Mouse (Mus musculus) olfactory bulb, adult 2 months (tissue): ENCODE data around the gene Otop3. TPM values are rescaled to one million over a fixed set of nuclear protein-coding genes. Genes with fewer than 3 reads are reported as not detected.

ENCODE experiments used
- H3K27ac ChIP-seq: fragments of 200-500 bp; 2 replicates; pipeline ENCODE4 v1.5.1; 2012; ENCODE audit warnings: low read depth, low read length; ENCODE audit not compliant: insufficient read depth
- H3K4me1 ChIP-seq: fragments of 200-500 bp; 2 replicates; pipeline ENCODE4 v1.6.1; 2012; ENCODE audit warnings: low read length; ENCODE audit not compliant: control insufficient read depth, insufficient read depth
- H3K4me3 ChIP-seq: fragments of 200-500 bp; 2 replicates; pipeline ENCODE4 v1.5.1; 2012; ENCODE audit warnings: mild to moderate bottlenecking, low read depth, low read length, moderate library complexity; ENCODE audit not compliant: insufficient read depth
- CTCF ChIP-seq: fragments of 200-500 bp; IDR thresholded peaks from 2 replicates; pipeline ENCODE4 v1.5.1; 2012; ENCODE audit warnings: low read depth, mild to moderate bottlenecking, low read length, moderate library complexity; ENCODE audit not compliant: insufficient read depth
- POLR2A ChIP-seq: fragments of 200-500 bp; IDR thresholded peaks from 2 replicates; pipeline ENCODE4 v1.6.1; 2012; ENCODE audit warnings: mild to moderate bottlenecking, low read depth, low read length, moderate library complexity; ENCODE audit not compliant: insufficient read depth
- WGBS: fragments of 180-500 bp; shearing (Covaris S2); methylation state at CpG from one replicate; pipeline ENCODE4 v1.1.7; 2018; 5-methylcytosine and 5-hydroxymethylcytosine counted together
- polyA plus RNA-seq: library from polyadenylated mRNA; stranded (reverse); fragments of >200 nt; gene quantifications from 2 replicates; pipeline ENCODE4 v1.2.4, GENCODE M21; 2012; ENCODE audit warnings: low replicate concordance; ENCODE audit not compliant: missing spikeins, insufficient read depth, insufficient read length

Otop3 gene
- polyA plus RNA-seq, 1 experiment = not detected

DNA sequence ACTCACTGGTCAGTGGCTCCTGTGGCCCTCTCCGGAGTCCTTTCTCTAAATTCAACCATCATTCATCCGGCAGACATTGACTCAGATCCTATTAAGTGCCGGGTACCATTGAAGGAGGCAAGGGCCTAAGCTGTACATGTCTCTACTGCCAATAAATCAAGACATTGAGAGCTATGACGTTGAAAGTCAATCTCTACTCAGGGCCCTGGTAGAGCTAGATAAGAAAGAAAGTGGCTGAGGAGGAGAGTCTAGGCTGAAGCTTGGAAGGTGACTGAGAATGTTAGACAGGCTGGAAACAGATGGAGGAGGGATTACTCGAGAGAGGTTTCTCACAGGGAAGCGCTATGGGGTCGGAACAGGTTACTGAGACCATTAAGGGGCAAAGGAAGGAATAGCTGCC is 35.8 kb downstream of the Otop3 start:
- Histone ChIP-seq H3K27ac (no peak overlapping the region), H3K4me1 (peaks cover 30% of the 10 kb centered on the region), H3K4me3 (no peak overlapping the region)
- TF ChIP-seq CTCF (no peak), POLR2A (no peak)
- 69% methylated on average over 7 of the region's 7 CpGs for WGBS

DNA sequence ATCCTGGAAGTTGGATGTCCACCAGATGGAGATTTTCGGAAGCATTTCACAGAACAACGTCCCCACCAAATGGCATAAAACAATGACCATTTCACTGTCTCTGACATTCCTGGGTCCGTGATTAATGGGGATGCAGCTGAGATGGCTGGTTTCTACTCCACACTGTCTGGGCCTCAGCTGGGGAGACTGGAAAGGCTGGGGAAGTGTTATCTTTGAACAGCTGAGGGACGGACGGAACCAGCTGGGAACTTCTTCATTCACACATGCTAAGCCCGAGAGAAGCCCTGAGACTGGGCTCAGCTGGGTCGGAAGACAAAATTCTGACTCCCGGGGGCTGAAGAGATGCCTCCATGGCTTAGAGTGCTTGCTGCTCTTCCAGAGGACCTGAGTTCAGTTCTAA is 36.8 kb downstream of the Otop3 start:
- Histone ChIP-seq H3K27ac (no peak overlapping the region), H3K4me1 (peaks cover 24% of the 10 kb centered on the region), H3K4me3 (no peak overlapping the region)
- 84% methylated on average over 8 of the region's 8 CpGs for WGBS
- no peak for TF ChIP-seq POLR2A
- TF ChIP-seq CTCF = no peak

DNA sequence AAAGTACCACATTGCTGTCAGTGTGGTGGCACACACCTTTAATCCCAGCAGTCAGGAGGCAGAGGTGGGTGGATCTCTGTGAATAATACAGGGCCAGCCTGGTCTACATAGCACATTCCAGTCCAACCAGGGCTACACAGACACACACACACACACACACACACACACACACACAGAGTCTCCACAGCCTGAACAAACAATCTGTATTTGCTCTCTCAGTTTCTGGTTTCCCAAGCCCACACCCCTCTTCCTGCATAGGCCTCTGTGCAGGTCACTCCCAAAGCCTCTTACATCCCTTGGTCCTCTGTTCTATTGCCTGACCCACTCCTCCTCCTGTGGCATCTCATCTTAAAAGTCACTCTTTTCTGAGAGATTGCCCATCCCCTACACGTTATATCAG is 37.5 kb downstream of the Otop3 start:
- no peak overlapping the region for H3K4me3 ChIP-seq
- H3K4me1 ChIP-seq = peaks cover 17% of the 10 kb centered on the region
- no peak overlapping the region for H3K27ac ChIP-seq
- TF ChIP-seq CTCF = no peak
- TF ChIP-seq POLR2A = no peak
- 87% methylated on average over 1 of the region's 1 CpGs for WGBS

DNA sequence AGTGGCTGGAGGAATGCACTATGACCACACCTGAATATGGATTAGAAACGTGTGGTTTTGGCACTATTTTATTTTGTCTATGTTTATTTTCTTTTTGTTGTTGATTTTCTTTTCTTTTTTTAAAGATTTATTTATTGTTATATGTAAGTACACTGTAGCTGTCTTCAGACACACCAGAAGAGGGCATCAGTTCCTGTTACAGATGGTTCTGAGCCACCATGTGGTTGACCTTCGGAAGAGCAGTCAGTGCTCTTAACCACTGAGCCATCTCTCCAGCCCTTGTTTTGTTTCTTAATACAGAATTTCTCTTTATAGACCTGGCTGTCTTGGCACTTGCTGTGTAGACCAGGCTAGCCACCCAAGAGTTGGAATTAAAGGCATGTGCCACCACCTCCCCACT is 38.2 kb downstream of the Otop3 start:
- TF ChIP-seq POLR2A (no peak), CTCF (no peak)
- Histone ChIP-seq H3K4me1 (peaks cover 15% of the 10 kb centered on the region), H3K27ac (no peak overlapping the region), H3K4me3 (no peak overlapping the region)
- WGBS = 52% methylated on average over 2 of the region's 2 CpGs

DNA sequence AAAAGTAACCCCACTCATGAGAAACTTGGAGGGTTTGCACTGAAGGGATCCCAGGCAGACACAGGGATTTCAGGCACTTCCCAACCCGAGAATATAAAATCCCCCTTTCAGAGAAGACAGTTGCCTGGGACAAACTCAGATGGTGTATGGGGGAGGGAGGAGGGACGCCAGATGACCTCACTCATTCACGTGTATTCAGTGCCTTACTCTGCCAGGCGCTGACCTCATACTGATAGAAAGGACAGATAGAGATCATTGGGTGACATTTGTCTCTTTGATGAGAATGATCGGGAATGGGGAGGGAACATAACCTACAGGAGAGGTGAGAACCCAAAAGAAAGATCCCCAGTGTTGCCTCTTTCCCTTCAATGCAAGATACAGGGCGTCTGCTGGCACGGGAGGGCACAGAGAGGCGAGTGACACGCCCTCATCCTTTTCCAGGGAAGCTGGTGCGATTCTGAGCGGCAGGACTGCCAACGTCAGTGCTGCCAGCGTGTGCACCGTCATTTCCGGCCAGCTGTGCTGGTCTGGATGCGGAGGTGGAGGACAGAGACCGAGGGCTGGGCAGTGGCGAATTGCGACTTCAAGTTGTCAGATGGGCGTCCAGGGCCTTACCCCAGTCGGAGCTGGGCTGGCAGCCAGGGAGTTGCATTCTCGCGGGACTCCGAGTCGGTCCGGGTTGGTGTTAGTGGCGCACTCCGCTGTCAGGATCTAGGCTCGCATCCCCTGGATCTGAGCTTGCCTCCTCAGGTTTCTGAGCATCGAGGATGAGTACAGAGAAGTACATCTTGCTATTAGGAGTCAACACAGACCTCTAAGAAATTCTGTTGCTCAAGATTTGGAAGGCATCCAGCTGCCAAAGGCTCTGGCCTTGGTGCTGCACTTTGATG is 39.5 kb downstream of the Otop3 start:
- Histone ChIP-seq H3K27ac (peak overlapping the region; percentile 61), H3K4me3 (peak overlapping the region; percentile 50), H3K4me1 (peaks cover 14% of the 10 kb centered on the region)
- TF ChIP-seq POLR2A (peak; percentile 40; the same call in 1 of the 2 replicates), CTCF (no peak)
- 1% methylated on average over 30 of the region's 30 CpGs for WGBS

DNA sequence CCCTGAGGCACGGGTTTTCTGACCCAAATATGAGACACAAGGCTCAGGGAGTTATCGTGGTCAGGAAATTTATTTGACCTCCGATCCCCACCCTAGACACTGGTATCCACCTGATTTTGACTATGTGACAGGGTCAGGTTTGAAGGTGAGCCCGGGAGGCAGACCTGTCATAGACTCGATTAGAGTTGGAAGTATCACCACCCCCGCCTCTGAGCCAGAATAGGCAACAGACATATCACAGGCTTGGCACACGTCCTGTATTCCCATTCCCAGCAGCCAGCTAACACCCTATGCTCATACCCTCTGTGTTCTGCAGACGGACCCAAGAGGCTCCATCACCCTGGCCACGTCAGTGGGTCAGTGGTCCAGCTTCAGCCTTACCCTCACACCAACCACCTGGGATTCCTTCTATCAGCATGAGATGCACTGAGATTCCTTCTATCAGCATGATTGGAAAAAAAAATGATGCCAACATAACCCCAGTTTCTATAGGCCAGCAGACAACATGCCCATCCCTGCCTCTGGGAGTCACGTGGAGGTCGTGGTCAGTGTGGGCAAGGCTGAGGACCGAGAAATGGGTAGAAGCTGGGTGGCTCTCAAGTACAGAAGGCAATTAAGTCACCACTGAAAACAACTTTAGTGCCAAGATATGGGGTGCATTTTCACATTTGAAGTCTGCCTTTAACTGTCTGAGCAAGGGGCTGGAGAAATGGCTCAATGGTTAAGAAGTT is 40.3 kb downstream of the Otop3 start:
- no peak for TF ChIP-seq CTCF
- TF ChIP-seq POLR2A = no peak
- Histone ChIP-seq H3K27ac (peak overlapping the region; percentile 61), H3K4me3 (peak overlapping the region; percentile 50; the same call in 1 of the 2 replicates), H3K4me1 (peaks cover 14% of the 10 kb centered on the region)
- 55% methylated on average over 12 of the region's 12 CpGs for WGBS

DNA sequence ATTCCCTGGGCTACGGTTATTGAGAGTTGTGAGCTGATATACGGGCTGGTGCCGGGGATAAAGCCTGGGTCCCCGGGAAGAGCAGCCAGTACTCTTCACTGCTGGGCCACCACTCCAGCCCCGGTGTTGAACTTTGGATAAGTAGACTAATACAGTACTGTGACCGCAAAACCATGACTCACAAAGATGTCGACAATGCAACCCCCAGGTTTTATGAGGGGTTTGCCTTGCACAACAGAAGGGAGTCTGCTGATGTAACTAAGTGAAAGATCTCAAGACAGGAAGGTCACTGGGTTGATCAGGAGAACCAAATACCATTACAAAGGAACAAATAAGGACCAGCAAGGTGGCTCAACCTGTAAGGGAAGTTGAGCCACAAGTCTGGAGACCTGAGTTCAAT is 42.2 kb downstream of the Otop3 start:
- Histone ChIP-seq H3K4me1 (peaks cover 14% of the 10 kb centered on the region), H3K27ac (no peak overlapping the region), H3K4me3 (no peak overlapping the region)
- WGBS = 60% methylated on average over 7 of the region's 7 CpGs
- TF ChIP-seq POLR2A (no peak), CTCF (no peak)

DNA sequence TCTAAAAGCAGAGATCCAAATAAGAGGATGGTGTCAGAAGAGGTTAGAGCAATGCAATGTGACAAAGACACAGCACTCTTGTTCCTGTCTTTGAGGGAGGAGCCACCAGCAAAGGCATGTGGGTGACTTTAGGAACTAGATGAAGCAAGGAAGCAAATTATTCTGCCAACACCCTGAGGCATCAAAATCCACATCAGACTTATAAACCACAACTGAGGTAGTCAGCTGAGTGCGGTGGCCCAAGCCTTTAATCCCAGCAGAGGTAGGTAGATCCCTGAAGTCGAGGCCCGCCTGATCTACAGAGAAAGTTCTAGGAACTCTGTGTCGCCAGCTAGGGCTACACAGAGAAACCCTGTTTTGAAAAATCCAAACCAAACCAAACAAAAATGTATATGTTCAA is 42.7 kb downstream of the Otop3 start:
- WGBS = 94% methylated on average over 4 of the region's 4 CpGs
- Histone ChIP-seq H3K27ac (no peak overlapping the region), H3K4me3 (no peak overlapping the region), H3K4me1 (peaks cover 14% of the 10 kb centered on the region)
- TF ChIP-seq CTCF (no peak), POLR2A (no peak)

DNA sequence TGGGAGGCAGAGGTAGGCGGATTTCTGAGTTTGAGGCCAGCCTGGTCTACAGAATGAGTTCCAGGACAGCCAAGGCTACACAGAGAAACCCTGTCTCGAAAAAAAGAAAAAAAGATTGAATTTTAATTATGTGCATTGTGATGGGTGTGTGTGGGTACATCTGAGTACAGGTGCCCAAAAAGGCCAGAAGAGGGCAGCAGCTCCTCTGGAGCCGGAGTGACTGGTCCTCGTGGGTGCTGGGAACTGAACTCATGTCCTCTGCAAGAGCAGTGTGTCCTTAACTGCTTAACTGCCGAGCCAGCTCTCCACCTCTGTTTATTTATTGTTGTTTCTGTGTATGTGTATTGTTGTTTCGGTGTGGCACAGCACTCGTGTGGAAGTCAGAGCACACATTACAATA is 43.3 kb downstream of the Otop3 start:
- no peak for TF ChIP-seq CTCF
- TF ChIP-seq POLR2A = no peak
- H3K27ac ChIP-seq = no peak overlapping the region
- H3K4me1 ChIP-seq = peaks cover 17% of the 10 kb centered on the region
- WGBS = 87% methylated on average over 7 of the region's 7 CpGs
- H3K4me3 ChIP-seq = no peak overlapping the region
